Mouse (Mus musculus): Measurements from ENCODE around the gene Mlxipl.
"Not testable (repeated sequence)": the region's sequence is repeated elsewhere in the genome, so short reads cannot be mapped to it uniquely, and the experiment has no call there.

Mlxipl gene

GRCm38 (mm10) chr5:135089653-135090052 lies at the start of gene Mlxipl:
TSS of gene Mlxipl (plus strand) at chr5:135089890.
- no peak; the same call in 1 of the 2 replicates for TF ChIP-seq GATA4 (IDR thresholded peaks at IDR 0.05; ENCODE audit: insufficient replicate concordance, low read length)

GRCm38 (mm10) chr5:135040059-135040458 lies 49.6 kb upstream of the Mlxipl start:
- TF ChIP-seq GATA4 (IDR thresholded peaks at IDR 0.05; ENCODE audit: insufficient replicate concordance, low read length): no peak

DNA sequence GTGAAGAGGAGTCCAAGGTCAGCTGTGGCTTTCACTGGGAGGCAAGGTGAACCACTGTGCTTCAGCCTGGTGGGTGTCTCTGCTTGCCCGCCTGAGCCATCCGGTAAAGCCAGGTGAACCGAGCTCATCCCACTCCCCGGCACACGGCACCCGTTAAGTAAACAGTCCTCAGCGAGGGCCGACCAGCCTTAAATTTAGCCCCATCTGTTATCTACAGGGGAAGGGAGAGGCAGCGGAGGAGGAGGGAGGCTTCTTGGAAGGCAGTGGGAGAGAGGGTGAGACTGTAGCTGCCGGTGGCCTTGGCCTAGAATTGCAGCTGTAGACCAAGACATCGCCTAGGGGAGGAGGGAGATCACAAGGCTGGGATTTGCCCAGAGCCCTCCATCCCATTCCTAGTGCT lies 48.9 kb upstream of the Mlxipl start:
- TF ChIP-seq GATA4 (IDR thresholded peaks at IDR 0.05; ENCODE audit: insufficient replicate concordance, low read length): no peak

- TF ChIP-seq GATA4 (IDR thresholded peaks at IDR 0.05; ENCODE audit: insufficient replicate concordance, low read length): no peak
Observed at GRCm38 (mm10) chr5:135042105-135042788, 47.4 kb upstream of the Mlxipl start.

DNA sequence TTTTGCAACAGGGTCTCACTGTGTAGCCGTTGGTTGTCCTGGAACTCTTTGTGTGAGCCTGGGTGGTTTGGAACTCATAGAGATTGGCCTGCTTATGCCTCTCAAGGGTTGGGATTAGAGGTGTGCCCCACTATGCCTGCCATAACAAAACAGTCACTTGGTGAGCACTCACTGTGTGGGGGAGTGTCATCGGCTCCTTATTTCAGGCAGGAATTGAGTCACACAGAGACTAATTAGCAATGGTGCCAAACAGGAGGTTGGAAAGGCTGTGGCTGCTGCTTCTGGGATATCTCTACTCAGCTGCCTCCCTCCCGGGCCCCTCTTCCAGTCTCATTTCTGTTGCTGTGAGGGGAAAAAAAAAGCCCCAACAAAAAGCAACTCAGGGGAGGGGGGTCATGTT lies 45.1 kb upstream of the Mlxipl start:
- no peak for TF ChIP-seq GATA4 (IDR thresholded peaks at IDR 0.05; ENCODE audit: insufficient replicate concordance, low read length)

GRCm38 (mm10) chr5:135048539-135048938 lies 41.2 kb upstream of the Mlxipl start:
- no peak for TF ChIP-seq GATA4 (IDR thresholded peaks at IDR 0.05; ENCODE audit: insufficient replicate concordance, low read length)

- TF ChIP-seq GATA4 (IDR thresholded peaks at IDR 0.05; ENCODE audit: insufficient replicate concordance, low read length): no peak
Observed at GRCm38 (mm10) chr5:135053356-135053755, 36.3 kb upstream of the Mlxipl start.

DNA sequence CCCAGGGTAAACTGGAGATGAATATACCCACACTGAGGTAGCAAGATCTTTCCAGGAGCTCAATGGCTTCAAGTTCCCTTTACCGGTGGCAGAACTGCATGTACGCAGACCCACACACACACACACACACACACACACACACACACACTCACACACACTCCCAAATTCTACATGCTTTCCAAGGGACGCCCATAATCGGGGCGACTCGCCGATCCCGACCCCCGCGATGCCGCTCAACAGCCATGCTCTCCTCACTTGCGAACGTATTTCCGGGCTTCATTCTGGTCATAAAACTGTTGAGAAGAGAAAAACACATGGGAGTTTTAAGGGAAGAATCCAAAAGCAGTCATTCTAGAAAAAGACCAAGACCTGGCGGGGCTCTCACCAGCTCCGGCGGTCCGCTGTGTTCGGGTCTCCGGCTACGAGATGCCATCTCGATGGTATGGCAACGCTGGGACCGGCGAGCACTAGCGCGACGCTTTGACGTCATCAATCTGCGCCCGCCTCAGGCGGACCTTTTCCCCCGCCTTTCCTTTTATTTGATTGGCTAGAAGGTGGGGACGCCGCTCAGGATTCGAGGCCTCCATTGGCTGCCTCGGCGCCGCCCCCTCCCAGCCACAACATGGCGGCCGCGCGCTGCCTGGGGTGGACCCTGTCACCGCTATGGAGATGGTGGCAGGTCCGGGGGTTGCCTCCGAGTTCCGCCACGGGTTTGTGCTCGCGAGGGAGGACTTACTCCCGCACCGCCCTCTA lies 25.9 kb upstream of the Mlxipl start, which contains the start of gene Dnajc30:
Gene Dnajc30 (plus strand): TSS at position 574 of the 753 bp plus-strand sequence.
- TF ChIP-seq GATA4 (IDR thresholded peaks at IDR 0.05; ENCODE audit: insufficient replicate concordance, low read length): no peak

DNA sequence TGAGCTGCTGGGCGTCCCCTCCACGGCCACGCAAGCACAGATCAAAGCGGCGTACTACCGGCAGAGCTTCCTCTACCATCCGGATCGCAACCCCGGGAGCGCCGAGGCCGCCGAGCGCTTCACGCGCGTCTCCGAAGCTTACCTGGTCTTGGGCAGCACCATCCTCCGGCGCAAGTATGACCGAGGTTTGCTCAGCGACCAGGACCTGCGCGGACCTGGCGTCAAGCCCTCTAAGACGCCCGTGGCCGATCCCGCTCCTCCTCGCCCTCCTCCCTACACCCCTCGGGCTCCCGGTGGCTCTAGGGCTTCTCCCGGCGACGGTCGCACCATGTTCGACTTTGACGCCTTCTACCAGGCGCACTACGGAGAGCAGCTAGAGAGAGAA lies 25.3 kb upstream of the Mlxipl start:
- no peak for TF ChIP-seq GATA4 (IDR thresholded peaks at IDR 0.05; ENCODE audit: insufficient replicate concordance, low read length)

- not testable (repeated sequence) for TF ChIP-seq GATA4 (IDR thresholded peaks at IDR 0.05; ENCODE audit: insufficient replicate concordance, low read length)
Observed at GRCm38 (mm10) chr5:135064909-135065446, 24.7 kb upstream of the Mlxipl start, which contains the start of gene Bud23. TSS of gene Bud23 (minus strand) at chr5:135064959.

GRCm38 (mm10) chr5:135066008-135066407 lies 23.7 kb upstream of the Mlxipl start:
- no peak for TF ChIP-seq GATA4 (IDR thresholded peaks at IDR 0.05; ENCODE audit: insufficient replicate concordance, low read length)

DNA sequence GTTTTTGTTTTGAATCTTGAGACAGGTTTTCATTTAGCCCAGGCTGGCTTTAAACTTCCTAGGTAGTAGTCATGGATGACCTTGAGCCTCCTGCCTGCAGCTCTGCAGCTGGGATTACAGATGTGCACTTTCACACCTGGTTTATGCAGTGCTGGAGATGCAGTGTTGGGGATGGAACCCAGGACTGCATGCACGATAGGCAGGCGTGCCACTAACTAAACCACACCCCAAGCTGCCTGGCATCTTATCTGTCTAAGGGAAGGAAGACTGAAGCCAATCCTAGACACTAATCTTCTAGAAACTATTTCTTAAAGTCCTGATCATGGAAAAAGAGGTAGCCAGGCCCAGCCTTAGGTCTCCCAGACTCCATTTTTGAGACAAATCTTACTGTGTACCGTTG lies 19.2 kb upstream of the Mlxipl start:
- TF ChIP-seq GATA4 (IDR thresholded peaks at IDR 0.05; ENCODE audit: insufficient replicate concordance, low read length): no peak

GRCm38 (mm10) chr5:135072061-135072460 lies 17.6 kb upstream of the Mlxipl start:
- no peak for TF ChIP-seq GATA4 (IDR thresholded peaks at IDR 0.05; ENCODE audit: insufficient replicate concordance, low read length)

DNA sequence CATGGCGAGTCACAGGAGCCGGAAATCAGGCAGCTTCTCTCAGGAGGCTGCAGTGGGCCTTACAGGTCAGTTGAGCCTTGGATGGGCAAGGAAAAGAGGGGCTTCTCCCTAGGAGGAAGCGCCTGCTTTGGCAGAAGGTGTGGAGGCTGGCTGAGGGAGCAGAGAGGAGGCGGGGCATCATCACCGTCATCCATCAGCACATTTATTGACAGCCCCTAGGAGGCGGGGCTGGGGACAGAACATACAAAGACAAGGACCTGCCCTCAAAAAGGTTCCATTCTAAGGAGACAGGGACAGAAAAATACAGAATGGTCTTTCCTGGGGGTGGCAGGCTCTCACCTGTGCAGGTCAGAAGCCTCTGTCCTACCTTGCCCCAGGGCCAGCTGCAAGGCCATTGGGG lies 17.0 kb upstream of the Mlxipl start:
- no peak for TF ChIP-seq GATA4 (IDR thresholded peaks at IDR 0.05; ENCODE audit: insufficient replicate concordance, low read length)

- no peak for TF ChIP-seq GATA4 (IDR thresholded peaks at IDR 0.05; ENCODE audit: insufficient replicate concordance, low read length)
Observed at GRCm38 (mm10) chr5:135073349-135074150, 16.1 kb upstream of the Mlxipl start.

All from liver, adult (tissue).